Mouse (Mus musculus): ENCODE measurements around the gene Rtl8a. TPM values are rescaled to one million over a fixed set of nuclear protein-coding genes. Genes with fewer than 3 reads are reported as not detected.
"Not testable (repeated sequence)": the region's sequence is repeated elsewhere in the genome, so short reads cannot be mapped to it uniquely, and the experiment has no call there.

Gene Rtl8a
- 49.5 and 52.0 TPM in 2 replicates for polyA plus RNA-seq (2014; fragmentation: Nextera tagmentation; extraction: Ambion mirVana)

DNA sequence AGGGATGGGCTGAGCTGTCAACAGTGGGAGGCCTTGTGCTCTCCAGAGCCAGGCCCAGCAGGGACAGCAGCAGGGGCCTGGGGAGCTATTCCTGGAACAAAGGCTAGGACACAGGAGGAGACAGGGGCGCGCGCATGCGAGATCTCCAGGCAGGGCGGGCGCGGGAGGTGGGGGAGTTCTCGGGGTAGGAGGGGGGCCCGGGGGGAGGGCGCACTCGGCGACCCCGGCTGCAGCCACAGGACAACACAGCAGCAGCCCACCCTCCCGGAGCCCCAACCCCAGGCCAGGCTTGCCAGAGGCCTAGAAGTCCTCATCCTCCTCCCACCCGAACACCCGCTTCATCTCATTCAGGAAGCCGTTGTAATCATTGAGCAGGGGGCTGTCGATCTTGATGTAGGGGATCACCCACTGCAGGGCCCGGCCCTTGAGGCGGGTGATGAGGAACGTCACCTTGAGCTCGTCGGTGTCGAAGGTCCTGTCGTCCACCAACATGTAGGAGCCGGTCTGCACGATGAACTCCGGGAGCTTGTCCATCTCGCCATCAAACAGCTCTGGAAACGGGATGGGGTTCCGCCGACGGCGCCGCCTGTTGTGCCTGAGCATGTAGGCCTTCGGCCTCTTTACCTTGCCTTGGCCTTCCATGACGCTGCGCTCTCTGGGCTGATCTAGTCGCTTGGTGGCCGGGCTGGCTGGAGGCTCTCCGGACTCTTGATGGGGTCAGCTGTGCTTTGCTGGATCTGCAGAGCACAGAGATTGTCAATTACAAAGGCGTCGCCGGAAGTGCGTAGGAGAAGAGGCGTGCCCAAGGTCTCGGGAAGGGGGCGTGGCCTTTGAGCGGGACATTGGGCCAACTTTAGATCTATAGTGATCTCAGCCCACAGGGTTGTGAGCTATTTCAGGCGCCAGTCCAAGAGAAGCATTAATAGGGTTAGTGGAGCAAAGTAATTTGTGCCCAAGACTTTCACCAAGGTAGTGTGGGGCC is at the start of gene Rtl8a:
Rtl8a (minus strand) TSS at position 703 of the 982 bp plus-strand sequence.
- 29% methylated on average over 11 of the region's 50 CpGs for WGBS
- not testable (repeated sequence) for H3K9me3 ChIP-seq (ENCODE audit: control insufficient read depth, low read length); H3K9ac ChIP-seq (ENCODE audit: low read length); H3K27me3 ChIP-seq (ENCODE audit: control insufficient read depth, insufficient read depth, low read length); H3K27ac ChIP-seq (replicated peaks; ENCODE audit: low read depth, low read length); H3K36me3 ChIP-seq (ENCODE audit: control insufficient read depth, insufficient read depth, low read length); H3K4me1 ChIP-seq (ENCODE audit: control insufficient read depth, insufficient read depth, low read length)
- Histone ChIP-seq H3K4me2 (ENCODE audit: low read depth, severe bottlenecking) (peak within 1 kb of the TSS; percentile 22), H3K4me3 (ENCODE audit: low read depth, low read length) (peak within 1 kb of the TSS; percentile 20)
- DNase-seq (ENCODE audit: low spot score) (peak; percentile 82), ATAC-seq (ENCODE audit: insufficient number of reproducible peaks, low FRiP score, low TSS enrichment, low read depth) (peak; percentile 87)

DNA sequence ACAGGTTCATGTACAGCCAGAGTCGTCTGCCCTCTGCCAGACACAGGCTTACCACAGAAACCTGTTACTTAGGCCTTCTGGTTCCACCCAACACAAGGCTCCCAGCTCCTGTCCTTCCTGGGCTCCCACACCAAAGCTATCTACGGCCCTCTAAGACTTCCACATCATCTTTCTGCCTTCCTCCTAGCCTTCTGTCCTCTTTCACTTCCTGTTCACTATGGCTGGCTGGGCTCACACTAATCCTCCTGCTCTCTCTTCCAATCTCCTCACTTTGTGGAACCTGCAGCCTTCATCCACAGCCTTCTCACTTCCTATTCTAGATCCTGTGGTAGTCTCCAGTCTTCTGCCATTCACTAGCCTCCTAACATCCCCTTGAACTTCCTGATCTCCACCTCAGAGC is 49.7 kb upstream of the Rtl8a start:
- Histone ChIP-seq H3K36me3 (ENCODE audit: control insufficient read depth, insufficient read depth, low read length) (no peaks in the 10 kb centered on the region), H3K27ac (replicated peaks; ENCODE audit: low read depth, low read length) (no peak overlapping the region), H3K4me2 (ENCODE audit: low read depth, severe bottlenecking) (no peak overlapping the region), H3K9me3 (ENCODE audit: control insufficient read depth, low read length) (no peaks in the 10 kb centered on the region), H3K9ac (ENCODE audit: low read length) (no peak overlapping the region), H3K27me3 (ENCODE audit: control insufficient read depth, insufficient read depth, low read length) (no peaks in the 10 kb centered on the region), H3K4me1 (ENCODE audit: control insufficient read depth, insufficient read depth, low read length) (no peaks in the 10 kb centered on the region), H3K4me3 (ENCODE audit: low read depth, low read length) (no peak overlapping the region)
- no peak for ATAC-seq (ENCODE audit: insufficient number of reproducible peaks, low FRiP score, low TSS enrichment, low read depth)
- no peak for DNase-seq (ENCODE audit: low spot score)
- WGBS, result 82% methylated on average over 2 of the region's 2 CpGs

DNA sequence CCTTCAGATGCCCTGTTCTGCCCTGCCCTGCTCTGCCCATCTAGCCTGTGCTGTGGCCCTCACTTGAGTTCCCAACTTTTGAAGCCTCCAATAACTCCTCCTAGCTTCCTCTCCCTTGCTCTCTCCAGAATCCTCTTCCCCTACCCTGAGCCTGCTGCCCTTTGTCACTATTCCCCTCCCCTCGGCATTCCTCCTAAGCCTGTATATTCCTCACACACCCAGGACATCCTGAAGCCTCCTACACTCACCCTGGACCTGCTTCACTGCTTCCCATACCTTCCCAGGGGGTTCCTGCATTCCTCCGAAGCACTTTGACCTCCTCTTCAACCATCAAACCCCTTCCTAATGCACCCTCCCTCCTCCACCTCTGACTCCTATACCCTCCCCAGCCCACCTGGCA is 48.6 kb upstream of the Rtl8a start:
- no peaks in the 10 kb centered on the region for H3K36me3 ChIP-seq (ENCODE audit: control insufficient read depth, insufficient read depth, low read length)
- H3K27ac ChIP-seq (replicated peaks; ENCODE audit: low read depth, low read length), result no peak overlapping the region
- DNase-seq (ENCODE audit: low spot score) (no peak), ATAC-seq (ENCODE audit: insufficient number of reproducible peaks, low FRiP score, low TSS enrichment, low read depth) (no peak)
- no peaks in the 10 kb centered on the region for H3K4me1 ChIP-seq (ENCODE audit: control insufficient read depth, insufficient read depth, low read length)
- WGBS, result 61% methylated on average over 2 of the region's 2 CpGs
- no peaks in the 10 kb centered on the region for H3K9me3 ChIP-seq (ENCODE audit: control insufficient read depth, low read length)
- H3K4me3 ChIP-seq (ENCODE audit: low read depth, low read length), result no peak overlapping the region
- no peak overlapping the region for H3K4me2 ChIP-seq (ENCODE audit: low read depth, severe bottlenecking)
- H3K27me3 ChIP-seq (ENCODE audit: control insufficient read depth, insufficient read depth, low read length), result no peaks in the 10 kb centered on the region
- no peak overlapping the region for H3K9ac ChIP-seq (ENCODE audit: low read length)

DNA sequence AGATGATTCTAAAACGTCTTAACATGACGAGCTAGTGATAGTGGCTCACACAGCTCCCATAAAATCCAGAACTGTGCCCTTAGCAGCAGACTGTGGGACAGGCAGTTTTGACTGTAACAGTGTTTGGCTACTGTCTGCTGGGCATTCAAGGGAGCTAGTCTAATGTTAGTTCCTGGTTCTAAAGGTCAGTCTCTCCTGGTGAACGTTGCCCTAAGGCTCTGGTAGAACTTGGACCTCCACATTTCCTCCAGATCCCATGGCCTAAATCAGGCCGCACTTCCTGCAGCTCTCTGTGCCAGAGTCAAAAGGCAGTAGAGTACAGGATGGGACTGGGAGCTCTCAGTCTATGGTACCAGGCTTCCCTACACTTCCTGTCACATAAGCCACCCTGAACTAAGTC is 41.2 kb upstream of the Rtl8a start:
- H3K36me3 ChIP-seq (ENCODE audit: control insufficient read depth, insufficient read depth, low read length); H3K4me1 ChIP-seq (ENCODE audit: control insufficient read depth, insufficient read depth, low read length); H3K4me3 ChIP-seq (ENCODE audit: low read depth, low read length); H3K27ac ChIP-seq (replicated peaks; ENCODE audit: low read depth, low read length); H3K9ac ChIP-seq (ENCODE audit: low read length); H3K9me3 ChIP-seq (ENCODE audit: control insufficient read depth, low read length); ATAC-seq (ENCODE audit: insufficient number of reproducible peaks, low FRiP score, low TSS enrichment, low read depth); DNase-seq (ENCODE audit: low spot score); H3K4me2 ChIP-seq (ENCODE audit: low read depth, severe bottlenecking); H3K27me3 ChIP-seq (ENCODE audit: control insufficient read depth, insufficient read depth, low read length): not testable (repeated sequence)
- WGBS, result 91% methylated on average over 2 of the region's 4 CpGs

DNA sequence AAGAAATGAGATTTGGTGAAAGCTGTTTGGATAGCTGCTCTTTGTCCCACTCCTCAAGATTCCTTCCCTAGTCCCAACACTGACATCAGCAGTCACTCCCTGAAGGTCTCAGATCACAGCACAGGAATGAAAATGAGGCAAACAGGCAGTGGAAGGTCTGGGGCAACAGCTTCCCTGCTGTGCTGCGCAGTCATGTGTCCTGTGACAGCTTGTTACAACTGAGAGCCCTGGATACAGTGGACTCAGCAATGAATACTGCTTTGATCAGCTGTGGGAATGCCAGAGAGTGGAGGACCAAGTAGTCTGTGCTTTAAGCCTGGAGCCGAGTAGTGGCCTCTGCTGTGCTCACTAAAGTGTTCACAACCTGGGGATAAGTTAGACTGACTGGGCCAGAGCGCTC is 39.2 kb upstream of the Rtl8a start:
- H3K36me3 ChIP-seq (ENCODE audit: control insufficient read depth, insufficient read depth, low read length); ATAC-seq (ENCODE audit: insufficient number of reproducible peaks, low FRiP score, low TSS enrichment, low read depth): not testable (repeated sequence)

DNA sequence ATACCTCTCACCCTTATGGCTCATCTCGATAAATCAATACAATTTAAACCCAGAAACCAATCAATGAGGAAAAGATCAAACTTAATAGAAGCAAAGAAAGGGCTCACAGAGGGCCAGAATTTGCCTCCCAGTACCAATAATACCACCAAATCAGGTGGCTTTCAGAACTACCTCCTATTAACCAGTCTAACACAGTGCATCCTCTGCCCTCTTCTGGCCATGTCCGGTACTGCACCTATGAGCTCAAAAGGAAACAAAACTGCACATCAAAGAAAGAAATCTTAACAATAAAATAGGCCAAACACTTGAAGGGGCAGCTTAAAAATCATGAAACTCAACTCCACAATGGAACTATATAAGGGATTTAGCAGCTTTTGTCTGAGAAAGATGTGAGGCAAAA is 33.5 kb upstream of the Rtl8a start:
- H3K9me3 ChIP-seq (ENCODE audit: control insufficient read depth, low read length); H3K4me2 ChIP-seq (ENCODE audit: low read depth, severe bottlenecking); ATAC-seq (ENCODE audit: insufficient number of reproducible peaks, low FRiP score, low TSS enrichment, low read depth); H3K4me1 ChIP-seq (ENCODE audit: control insufficient read depth, insufficient read depth, low read length); H3K4me3 ChIP-seq (ENCODE audit: low read depth, low read length); H3K9ac ChIP-seq (ENCODE audit: low read length); H3K27ac ChIP-seq (replicated peaks; ENCODE audit: low read depth, low read length); H3K36me3 ChIP-seq (ENCODE audit: control insufficient read depth, insufficient read depth, low read length); H3K27me3 ChIP-seq (ENCODE audit: control insufficient read depth, insufficient read depth, low read length); DNase-seq (ENCODE audit: low spot score): not testable (repeated sequence)
- WGBS, result 6% methylated on average over 1 of the region's 2 CpGs

More for the DNA sequence above, 39.2 kb upstream of the Rtl8a start:
- H3K27ac ChIP-seq (replicated peaks; ENCODE audit: low read depth, low read length); H3K4me1 ChIP-seq (ENCODE audit: control insufficient read depth, insufficient read depth, low read length); H3K9me3 ChIP-seq (ENCODE audit: control insufficient read depth, low read length); H3K4me3 ChIP-seq (ENCODE audit: low read depth, low read length); H3K27me3 ChIP-seq (ENCODE audit: control insufficient read depth, insufficient read depth, low read length); H3K4me2 ChIP-seq (ENCODE audit: low read depth, severe bottlenecking); H3K9ac ChIP-seq (ENCODE audit: low read length); DNase-seq (ENCODE audit: low spot score): not testable (repeated sequence)
- WGBS, result 55% methylated on average over 2 of the region's 3 CpGs

DNA sequence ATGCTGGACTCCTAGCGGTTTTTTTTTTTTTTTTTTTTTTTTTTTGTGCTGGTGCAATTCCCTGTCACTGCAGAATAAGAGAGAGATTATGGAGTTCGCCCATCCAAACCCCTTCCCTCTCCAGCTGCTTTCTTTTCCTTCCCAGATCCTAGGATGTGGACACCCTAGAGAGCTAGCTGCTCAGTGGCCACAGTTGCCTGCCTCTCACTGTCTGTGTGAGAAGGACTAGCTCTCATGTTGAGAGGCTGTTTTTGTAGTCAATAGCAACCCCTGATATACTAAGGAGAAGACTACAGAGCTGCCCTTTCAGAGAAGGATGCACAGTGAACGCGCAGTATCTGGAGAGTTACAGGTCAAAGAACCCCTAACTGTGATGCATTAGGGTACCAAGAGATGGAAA is 27.2 kb upstream of the Rtl8a start:
- 0 out of 2 replicates have a peak, but pooled peaks have one; percentile 8 for ATAC-seq (ENCODE audit: insufficient number of reproducible peaks, low FRiP score, low TSS enrichment, low read depth)

DNA sequence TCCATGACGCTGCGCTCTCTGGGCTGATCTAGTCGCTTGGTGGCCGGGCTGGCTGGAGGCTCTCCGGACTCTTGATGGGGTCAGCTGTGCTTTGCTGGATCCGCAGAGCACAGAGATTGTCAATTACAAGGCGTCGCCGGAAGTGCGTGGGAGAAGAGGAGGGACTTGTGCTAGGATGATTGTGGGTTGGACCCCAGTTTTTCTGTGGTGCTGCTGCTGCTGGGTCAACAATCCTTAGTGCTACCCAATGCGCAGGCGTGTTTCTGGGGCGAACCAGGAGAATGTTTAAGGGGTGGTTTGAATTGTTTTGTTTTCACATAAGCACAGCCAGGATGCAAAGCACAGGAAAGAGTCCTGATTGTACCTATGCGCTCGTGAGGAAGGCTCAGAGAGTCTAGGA is 26.8 kb upstream of the Rtl8a start, which contains the start of gene Rtl8b:
Rtl8b (minus strand) TSS at position 115 of the 400 bp plus-strand sequence.
- WGBS, result 18% methylated on average over 12 of the region's 15 CpGs
- peak; percentile 79 for ATAC-seq (ENCODE audit: insufficient number of reproducible peaks, low FRiP score, low TSS enrichment, low read depth)
- H3K4me2 ChIP-seq (ENCODE audit: low read depth, severe bottlenecking), result peak within 1 kb of the TSS; percentile 28
- H3K27ac ChIP-seq (replicated peaks; ENCODE audit: low read depth, low read length), result no peak within 1 kb of the TSS
- no peaks in the 10 kb centered on the region for H3K36me3 ChIP-seq (ENCODE audit: control insufficient read depth, insufficient read depth, low read length)
- no peaks in the 10 kb centered on the region for H3K4me1 ChIP-seq (ENCODE audit: control insufficient read depth, insufficient read depth, low read length)
- no peaks in the 10 kb centered on the region for H3K9me3 ChIP-seq (ENCODE audit: control insufficient read depth, low read length)
- no peaks in the 10 kb centered on the region for H3K27me3 ChIP-seq (ENCODE audit: control insufficient read depth, insufficient read depth, low read length)
- peak; percentile 76 for DNase-seq (ENCODE audit: low spot score)
- peak within 1 kb of the TSS; percentile 15; the same call in 1 of the 2 replicates for H3K4me3 ChIP-seq (ENCODE audit: low read depth, low read length)
- H3K9ac ChIP-seq (ENCODE audit: low read length), result no peak within 1 kb of the TSS

More for the DNA sequence above, 27.2 kb upstream of the Rtl8a start:
- WGBS, result 31% methylated on average over 4 of the region's 4 CpGs
- not testable (repeated sequence) for H3K9me3 ChIP-seq (ENCODE audit: control insufficient read depth, low read length); H3K4me1 ChIP-seq (ENCODE audit: control insufficient read depth, insufficient read depth, low read length); DNase-seq (ENCODE audit: low spot score); H3K27ac ChIP-seq (replicated peaks; ENCODE audit: low read depth, low read length); H3K27me3 ChIP-seq (ENCODE audit: control insufficient read depth, insufficient read depth, low read length); H3K9ac ChIP-seq (ENCODE audit: low read length); H3K36me3 ChIP-seq (ENCODE audit: control insufficient read depth, insufficient read depth, low read length)
- Histone ChIP-seq H3K4me3 (ENCODE audit: low read depth, low read length) (peak overlapping the region; percentile 15; the same call in 1 of the 2 replicates), H3K4me2 (ENCODE audit: low read depth, severe bottlenecking) (peak overlapping the region; percentile 28)
